Mouse (Mus musculus) lung, embryonic 14.5 days (tissue): Measurements from ENCODE around the gene Hmmr. TPM values are rescaled to one million over a fixed set of nuclear protein-coding genes. Genes with fewer than 3 reads are reported as not detected.

Experiments used
- ATAC-seq: fragments of 200-750 bp; cut with Nextera tagmentation; 2 replicates; pipeline ENCODE4 v1.8.0; 2017; ENCODE audit warnings: mild to moderate bottlenecking, moderate TSS enrichment, moderate library complexity; ENCODE audit not compliant: insufficient read depth
- DNase-seq: peaks from one replicate; pipeline ENCODE4 v3.0.0-alpha.2; 2015
- H3K27ac ChIP-seq: fragments of 300-500 bp; sonication (generic); 2 replicates; pipeline ENCODE4 v1.5.1; 2014; ENCODE audit warnings: low read depth, mild to moderate bottlenecking, moderate library complexity
- H3K27me3 ChIP-seq: fragments of 300-500 bp; sonication (generic); 2 replicates; pipeline ENCODE4 v1.6.1; 2014; ENCODE audit warnings: low read length, control low read depth; ENCODE audit not compliant: insufficient read depth
- H3K36me3 ChIP-seq: fragments of 300-500 bp; sonication (generic); 2 replicates; pipeline ENCODE4 v1.6.1; 2014; ENCODE audit warnings: control low read depth; ENCODE audit not compliant: insufficient read depth
- H3K4me1 ChIP-seq: fragments of 300-500 bp; sonication (generic); 2 replicates; pipeline ENCODE4 v1.6.1; 2014; ENCODE audit warnings: antibody characterized with exemption, control low read depth; ENCODE audit not compliant: insufficient read depth
- H3K4me2 ChIP-seq: fragments of 300-500 bp; sonication (generic); 2 replicates; pipeline ENCODE4 v1.6.1; 2014; ENCODE audit warnings: mild to moderate bottlenecking
- H3K4me3 ChIP-seq: fragments of 300-500 bp; sonication (generic); 2 replicates; pipeline ENCODE4 v1.5.1; 2014; ENCODE audit warnings: low read depth, low read length
- H3K9ac ChIP-seq: fragments of 300-500 bp; sonication (generic); 2 replicates; pipeline ENCODE4 v1.6.1; 2014
- H3K9me3 ChIP-seq: fragments of 300-500 bp; sonication (generic); 2 replicates; pipeline ENCODE4 v1.6.1; 2016; ENCODE audit warnings: low read depth, low read length, control low read depth
- CTCF ChIP-seq: IDR thresholded peaks from 2 replicates; pipeline ENCODE4 v1.5.1; 2016; ENCODE audit warnings: antibody characterized with exemption, low read depth
- WGBS: fragments of 180-500 bp; shearing (Covaris S2); extraction: QIAGEN DNeasy Blood & Tissue Kit; methylation state at CpG from one replicate; pipeline ENCODE4 v1.1.7; 2014; 5-methylcytosine and 5-hydroxymethylcytosine counted together
- polyA plus RNA-seq: library from polyadenylated mRNA; unstranded; fragments of >200 nt; fragmentation: Nextera tagmentation; extraction: Ambion mirVana; gene quantifications from 2 replicates; pipeline ENCODE4 v1.2.1, GENCODE M21; 2014

Gene Hmmr
- polyA plus RNA-seq, result 62.9 and 63.7 TPM in 2 replicates

GRCm38 (mm10) chr11:40733339-40734174 lies at the start of gene Hmmr, which contains the start of gene Nudcd2:
Hmmr (minus strand) TSS chr11:40733422.
Nudcd2 (plus strand) TSS chr11:40733667.
- no peaks in the 10 kb centered on the region for H3K9me3 ChIP-seq
- ATAC-seq, result peak; percentile 99
- peak within 1 kb of the TSS; percentile 96 for H3K9ac ChIP-seq
- peak within 1 kb of the TSS; percentile 81 for H3K4me2 ChIP-seq
- peak within 1 kb of the TSS; percentile 83 for H3K27ac ChIP-seq
- peaks cover 28% of the 10 kb centered on the region for H3K36me3 ChIP-seq
- peaks cover 15% of the 10 kb centered on the region; the same call in 1 of the 2 replicates for H3K4me1 ChIP-seq
- no peak for TF ChIP-seq CTCF
- H3K4me3 ChIP-seq, result peak within 1 kb of the TSS; percentile 96
- no peaks in the 10 kb centered on the region for H3K27me3 ChIP-seq
- peak; percentile 99 for DNase-seq
- under 1% methylated on average over 52 of the region's 52 CpGs for WGBS

- TF ChIP-seq CTCF, result no peak
- H3K4me2 ChIP-seq, result no peak overlapping the region
- no peaks in the 10 kb centered on the region for H3K36me3 ChIP-seq
- DNase-seq (no peak), ATAC-seq (no peak)
- no peaks in the 10 kb centered on the region for H3K27me3 ChIP-seq
- H3K9me3 ChIP-seq, result no peaks in the 10 kb centered on the region
- WGBS, result 58% methylated on average over 2 of the region's 2 CpGs
- H3K9ac ChIP-seq, result no peak overlapping the region
- no peak overlapping the region for H3K27ac ChIP-seq
- H3K4me3 ChIP-seq, result no peak overlapping the region
- H3K4me1 ChIP-seq, result no peaks in the 10 kb centered on the region
These were observed 48.6 kb upstream of the Hmmr start for GRCm38 (mm10) chr11:40781857-40782256.

- peak; percentile 71 for TF ChIP-seq CTCF
- ATAC-seq (no peak), DNase-seq (peak; percentile 88)
- no peak overlapping the region for H3K4me2 ChIP-seq
- no peak overlapping the region for H3K9ac ChIP-seq
- H3K4me1 ChIP-seq, result no peaks in the 10 kb centered on the region
- 44% methylated on average over 12 of the region's 12 CpGs for WGBS
- no peaks in the 10 kb centered on the region for H3K36me3 ChIP-seq
- H3K4me3 ChIP-seq, result no peak overlapping the region
- H3K27me3 ChIP-seq, result no peaks in the 10 kb centered on the region
- no peaks in the 10 kb centered on the region for H3K9me3 ChIP-seq
- no peak overlapping the region for H3K27ac ChIP-seq
These were observed 42.4 kb upstream of the Hmmr start for GRCm38 (mm10) chr11:40775315-40776269.

- Histone ChIP-seq H3K9ac (no peak overlapping the region), H3K27ac (no peak overlapping the region), H3K4me1 (no peaks in the 10 kb centered on the region), H3K4me2 (no peak overlapping the region), H3K9me3 (no peaks in the 10 kb centered on the region), H3K27me3 (no peaks in the 10 kb centered on the region), H3K36me3 (no peaks in the 10 kb centered on the region), H3K4me3 (no peak overlapping the region)
- ATAC-seq (no peak), DNase-seq (no peak)
- WGBS, result 74% methylated on average over 4 of the region's 4 CpGs
- no peak for TF ChIP-seq CTCF
These were observed 31.5 kb upstream of the Hmmr start for GRCm38 (mm10) chr11:40764690-40765089.

- ATAC-seq, result peak; percentile 44
- 25% methylated on average over 2 of the region's 2 CpGs for WGBS
These were observed 30.2 kb upstream of the Hmmr start for GRCm38 (mm10) chr11:40763395-40763794.

GRCm38 (mm10) chr11:40759896-40760295 lies 26.7 kb upstream of the Hmmr start:
- no peaks in the 10 kb centered on the region for H3K27me3 ChIP-seq
- no peak for TF ChIP-seq CTCF
- no peak overlapping the region for H3K27ac ChIP-seq
- H3K36me3 ChIP-seq, result no peaks in the 10 kb centered on the region
- no peaks in the 10 kb centered on the region for H3K9me3 ChIP-seq
- H3K4me3 ChIP-seq, result no peak overlapping the region
- no peak for ATAC-seq
- 84% methylated on average over 8 of the region's 8 CpGs for WGBS
- H3K9ac ChIP-seq, result no peak overlapping the region
- no peaks in the 10 kb centered on the region for H3K4me1 ChIP-seq
- DNase-seq, result no peak
- H3K4me2 ChIP-seq, result no peak overlapping the region

More at GRCm38 (mm10) chr11:40763395-40763794, 30.2 kb upstream of the Hmmr start:
- Histone ChIP-seq H3K27me3 (no peaks in the 10 kb centered on the region), H3K36me3 (no peaks in the 10 kb centered on the region), H3K9ac (no peak overlapping the region), H3K4me1 (no peaks in the 10 kb centered on the region), H3K4me2 (no peak overlapping the region), H3K9me3 (no peaks in the 10 kb centered on the region), H3K27ac (no peak overlapping the region), H3K4me3 (no peak overlapping the region)
- DNase-seq, result peak; percentile 23
- peak; percentile 52 for TF ChIP-seq CTCF
